Mouse (Mus musculus): Measurements from ENCODE around the gene Capg. TPM values are rescaled to one million over a fixed set of nuclear protein-coding genes. Genes with fewer than 3 reads are reported as not detected.
A peak's percentile ranks its signal among the peaks of the same experiment; 100 is the strongest.

Gene Capg
- polyA plus RNA-seq, 1 experiment from 2014 or later = 98.6 TPM

- 34% methylated on average over 12 of the region's 12 CpGs for WGBS
- 0 out of 2 replicates have a peak, but pooled peaks have one; percentile 3 for ATAC-seq (ENCODE audit: insufficient read depth, low FRiP score, low read depth)
- H3K9me3 ChIP-seq = no peaks in the 10 kb centered on the region
- peak overlapping the region; percentile 19; the same call in 1 of the 2 replicates for H3K9ac ChIP-seq
- peaks cover 6% of the 10 kb centered on the region for H3K4me1 ChIP-seq
- H3K27ac ChIP-seq = peak overlapping the region; percentile 83
- peak overlapping the region; percentile 71 for H3K4me3 ChIP-seq (replicated peaks)
- 0 out of 2 replicates have a peak, but pooled peaks cover 5% of the 10 kb centered on the region for H3K36me3 ChIP-seq
- no peaks in the 10 kb centered on the region for H3K27me3 ChIP-seq (replicated peaks)
- peak overlapping the region; percentile 65 for H3K4me2 ChIP-seq
These were observed 54.8 kb downstream of the Capg start for GRCm38 (mm10) chr6:72598791-72599557.

- Histone ChIP-seq H3K4me3 (replicated peaks) (no peak overlapping the region), H3K4me2 (no peak overlapping the region), H3K27me3 (replicated peaks) (no peaks in the 10 kb centered on the region), H3K9ac (no peak overlapping the region), H3K4me1 (peaks cover 6% of the 10 kb centered on the region), H3K9me3 (no peaks in the 10 kb centered on the region), H3K27ac (no peak overlapping the region), H3K36me3 (0 out of 2 replicates have a peak, but pooled peaks cover 5% of the 10 kb centered on the region)
- 76% methylated on average over 6 of the region's 6 CpGs for WGBS
- no peak for ATAC-seq (ENCODE audit: insufficient read depth, low FRiP score, low read depth)
These were observed 56.0 kb downstream of the Capg start for GRCm38 (mm10) chr6:72600216-72600615.

GRCm38 (mm10) chr6:72600771-72601170 lies 56.6 kb downstream of the Capg start:
- 81% methylated on average over 12 of the region's 12 CpGs for WGBS
- no peaks in the 10 kb centered on the region for H3K9me3 ChIP-seq
- H3K9ac ChIP-seq = no peak overlapping the region
- no peaks in the 10 kb centered on the region for H3K27me3 ChIP-seq (replicated peaks)
- H3K4me1 ChIP-seq = peaks cover 6% of the 10 kb centered on the region
- no peak overlapping the region for H3K4me2 ChIP-seq
- ATAC-seq (ENCODE audit: insufficient read depth, low FRiP score, low read depth) = no peak
- no peak overlapping the region for H3K27ac ChIP-seq
- 0 out of 2 replicates have a peak, but pooled peaks cover 5% of the 10 kb centered on the region for H3K36me3 ChIP-seq
- no peak overlapping the region for H3K4me3 ChIP-seq (replicated peaks)

- Histone ChIP-seq H3K9me3 (no peaks in the 10 kb centered on the region), H3K9ac (no peak overlapping the region), H3K36me3 (peaks cover 15% of the 10 kb centered on the region), H3K4me1 (peaks cover 6% of the 10 kb centered on the region), H3K27me3 (replicated peaks) (no peaks in the 10 kb centered on the region), H3K4me2 (no peak overlapping the region), H3K27ac (no peak overlapping the region), H3K4me3 (replicated peaks) (no peak overlapping the region)
- no peak for ATAC-seq (ENCODE audit: insufficient read depth, low FRiP score, low read depth)
- WGBS = 38% methylated on average over 1 of the region's 1 CpGs
These were observed 57.5 kb downstream of the Capg start for GRCm38 (mm10) chr6:72601732-72602131.

- no peaks in the 10 kb centered on the region for H3K9me3 ChIP-seq
- 79% methylated on average over 2 of the region's 2 CpGs for WGBS
- peaks cover 26% of the 10 kb centered on the region for H3K36me3 ChIP-seq
- ATAC-seq (ENCODE audit: insufficient read depth, low FRiP score, low read depth) = no peak; the same call in 1 of the 2 replicates
- H3K4me1 ChIP-seq = no peaks in the 10 kb centered on the region; the same call in 1 of the 2 replicates
- H3K4me3 ChIP-seq (replicated peaks) = no peak overlapping the region
- H3K27me3 ChIP-seq (replicated peaks) = no peaks in the 10 kb centered on the region
- no peak overlapping the region for H3K4me2 ChIP-seq
- H3K27ac ChIP-seq = no peak overlapping the region
- H3K9ac ChIP-seq = no peak overlapping the region
These were observed 59.9 kb downstream of the Capg start for GRCm38 (mm10) chr6:72604066-72604465.

- ATAC-seq (ENCODE audit: insufficient read depth, low FRiP score, low read depth) = no peak
- Histone ChIP-seq H3K27ac (no peak overlapping the region), H3K4me3 (replicated peaks) (no peak overlapping the region), H3K36me3 (peaks cover 48% of the 10 kb centered on the region), H3K9ac (no peak overlapping the region), H3K4me1 (no peaks in the 10 kb centered on the region), H3K27me3 (replicated peaks) (no peaks in the 10 kb centered on the region), H3K9me3 (no peaks in the 10 kb centered on the region), H3K4me2 (no peak overlapping the region)
- 85% methylated on average over 4 of the region's 4 CpGs for whole genome bisulfite sequencing
These were observed 62.9 kb downstream of the Capg start for GRCm38 (mm10) chr6:72607060-72607459.

GRCm38 (mm10) chr6:72607676-72608075 lies 63.5 kb downstream of the Capg start:
- no peaks in the 10 kb centered on the region for H3K4me1 ChIP-seq
- H3K4me3 ChIP-seq (replicated peaks) = no peak overlapping the region
- WGBS = 79% methylated on average over 5 of the region's 5 CpGs
- H3K27ac ChIP-seq = no peak overlapping the region
- no peak for ATAC-seq (ENCODE audit: insufficient read depth, low FRiP score, low read depth)
- no peak overlapping the region for H3K4me2 ChIP-seq
- H3K9me3 ChIP-seq = no peaks in the 10 kb centered on the region
- H3K36me3 ChIP-seq = peaks cover 48% of the 10 kb centered on the region
- H3K27me3 ChIP-seq (replicated peaks) = no peaks in the 10 kb centered on the region
- H3K9ac ChIP-seq = no peak overlapping the region

GRCm38 (mm10) chr6:72608662-72609184 lies 64.5 kb downstream of the Capg start:
- Histone ChIP-seq H3K9ac (no peak overlapping the region), H3K4me1 (0 out of 2 replicates have a peak, but pooled peaks cover under 1% of the 10 kb centered on the region), H3K9me3 (no peaks in the 10 kb centered on the region), H3K4me2 (no peak overlapping the region), H3K27me3 (replicated peaks) (no peaks in the 10 kb centered on the region), H3K4me3 (replicated peaks) (no peak overlapping the region), H3K36me3 (peaks cover 46% of the 10 kb centered on the region), H3K27ac (no peak overlapping the region)
- WGBS = 91% methylated on average over 4 of the region's 4 CpGs
- no peak for ATAC-seq (ENCODE audit: insufficient read depth, low FRiP score, low read depth)

GRCm38 (mm10) chr6:72610261-72610660 lies 66.1 kb downstream of the Capg start:
- Histone ChIP-seq H3K4me2 (no peak overlapping the region), H3K27ac (no peak overlapping the region), H3K27me3 (replicated peaks) (no peaks in the 10 kb centered on the region), H3K4me3 (replicated peaks) (no peak overlapping the region), H3K4me1 (peaks cover 9% of the 10 kb centered on the region), H3K36me3 (peaks cover 44% of the 10 kb centered on the region), H3K9me3 (no peaks in the 10 kb centered on the region), H3K9ac (no peak overlapping the region)
- WGBS = 63% methylated on average over 4 of the region's 4 CpGs
- no peak for ATAC-seq (ENCODE audit: insufficient read depth, low FRiP score, low read depth)

Other genes with a start within 250 kb of the Capg start
- gene Sftpb, start 239.8 kb upstream of the Capg start, polyA plus RNA-seq (2015; fragmentation: Nextera tagmentation; extraction: Ambion mirVana) = 0.10 TPM in 1 of 2 replicates, not detected in the other
- 38.3 and 39.9 TPM in 2 replicates for gene Usp39, start 199.2 kb upstream of the Capg start, polyA plus RNA-seq (2015; fragmentation: Nextera tagmentation; extraction: Ambion mirVana)
- gene 0610030E20Rik, start 197.1 kb upstream of the Capg start, polyA plus RNA-seq (2015; fragmentation: Nextera tagmentation; extraction: Ambion mirVana) = 25.7 and 28.2 TPM in 2 replicates
- 14.8 and 15.4 TPM in 2 replicates for gene Tmem150a, start 188.9 kb upstream of the Capg start, polyA plus RNA-seq (2015; fragmentation: Nextera tagmentation; extraction: Ambion mirVana)
- gene Rnf181, start 177.4 kb upstream of the Capg start, polyA plus RNA-seq (2015; fragmentation: Nextera tagmentation; extraction: Ambion mirVana) = 123 and 132 TPM in 2 replicates
- gene Vamp5, start 163.9 kb upstream of the Capg start, polyA plus RNA-seq (2015; fragmentation: Nextera tagmentation; extraction: Ambion mirVana) = 23.9 and 26.8 TPM in 2 replicates
- gene Vamp8, start 153.7 kb upstream of the Capg start, polyA plus RNA-seq (2015; fragmentation: Nextera tagmentation; extraction: Ambion mirVana) = 215 and 219 TPM in 2 replicates
- gene Ggcx, start 130.1 kb upstream of the Capg start, polyA plus RNA-seq (2015; fragmentation: Nextera tagmentation; extraction: Ambion mirVana) = 30.4 and 39.5 TPM in 2 replicates
- 284 and 306 TPM in 2 replicates for gene Mat2a, start 104.8 kb upstream of the Capg start, polyA plus RNA-seq (2015; fragmentation: Nextera tagmentation; extraction: Ambion mirVana)
- 0.18 and 0.22 TPM in 2 replicates for gene Sh2d6, start 22.7 kb upstream of the Capg start, polyA plus RNA-seq (2015; fragmentation: Nextera tagmentation; extraction: Ambion mirVana)
- 13.7 and 15.9 TPM in 2 replicates for gene Elmod3, start 54.0 kb downstream of the Capg start, polyA plus RNA-seq (2015; fragmentation: Nextera tagmentation; extraction: Ambion mirVana)
- 21.5 and 22.3 TPM in 2 replicates for gene Retsat, start 54.1 kb downstream of the Capg start, polyA plus RNA-seq (2015; fragmentation: Nextera tagmentation; extraction: Ambion mirVana)
- 34.0 and 38.4 TPM in 2 replicates for gene Tgoln1, start 72.6 kb downstream of the Capg start, polyA plus RNA-seq (2015; fragmentation: Nextera tagmentation; extraction: Ambion mirVana)
- 23.7 and 25.5 TPM in 2 replicates for gene Tcf7l1, start 244.9 kb downstream of the Capg start, polyA plus RNA-seq (2015; fragmentation: Nextera tagmentation; extraction: Ambion mirVana)

All from stomach, embryonic 15.5 days (tissue).